Mouse (Mus musculus) brain, embryonic 14.5 days (tissue): ENCODE data around the gene Cdon. TPM values are rescaled to one million over a fixed set of nuclear protein-coding genes. Genes with fewer than 3 reads are reported as not detected.

Experiments used
- DNase-seq: peaks from one replicate; pipeline ENCODE4 v3.0.0-alpha.2; 2011; ENCODE audit warnings: low read depth
- CTCF ChIP-seq: fragments of 200-500 bp; IDR thresholded peaks from 2 replicates; pipeline ENCODE4 v1.5.1; 2012; ENCODE audit warnings: inconsistent platforms, mild to moderate bottlenecking, moderate library complexity, borderline replicate concordance; ENCODE audit not compliant: insufficient read depth, insufficient read length; ENCODE audit errors: extremely low read depth
- POLR2A ChIP-seq: fragments of 200-500 bp; IDR thresholded peaks from 2 replicates; pipeline ENCODE4 v1.6.1; 2012; ENCODE audit warnings: mild to moderate bottlenecking, inconsistent platforms, borderline replicate concordance; ENCODE audit not compliant: poor library complexity, insufficient read depth, insufficient read length, severe bottlenecking; ENCODE audit errors: extremely low read depth
- polyA plus RNA-seq: library from polyadenylated mRNA; depleted of rRNA; stranded (reverse); fragments of >200 nt; gene quantifications from 2 replicates; pipeline ENCODE4 v1.2.3, GENCODE M21; 2012

The Cdon gene
- polyA plus RNA-seq, 1 experiment: 22.4 TPM

- no peak for TF ChIP-seq POLR2A
- TF ChIP-seq CTCF: no peak
- DNase-seq: peak; percentile 88
Observed at GRCm38 (mm10) chr9:35508234-35508633, 87.3 kb downstream of the Cdon start.

- DNase-seq: no peak
- TF ChIP-seq CTCF (no peak), POLR2A (no peak)
Observed at GRCm38 (mm10) chr9:35513900-35514299, 93.0 kb downstream of the Cdon start.

- no peak for TF ChIP-seq CTCF
- no peak for TF ChIP-seq POLR2A
- no peak for DNase-seq
Observed at GRCm38 (mm10) chr9:35516182-35516581, 95.3 kb downstream of the Cdon start.

GRCm38 (mm10) chr9:35516711-35517110 lies 95.8 kb downstream of the Cdon start:
- TF ChIP-seq CTCF (no peak), POLR2A (no peak)
- no peak for DNase-seq

GRCm38 (mm10) chr9:35518169-35518568 lies 97.2 kb downstream of the Cdon start, which contains the start of gene Gm1113:
Gm1113 (minus strand) TSS chr9:35518269.
- TF ChIP-seq POLR2A (no peak), CTCF (no peak)
- DNase-seq: no peak

GRCm38 (mm10) chr9:35520631-35521348 lies 99.9 kb downstream of the Cdon start:
- no peak for DNase-seq

GRCm38 (mm10) chr9:35522241-35522640 lies 101.3 kb downstream of the Cdon start:
- TF ChIP-seq POLR2A: no peak
- TF ChIP-seq CTCF: no peak

More at GRCm38 (mm10) chr9:35520631-35521348, 99.9 kb downstream of the Cdon start:
- TF ChIP-seq CTCF (no peak), POLR2A (no peak)

GRCm38 (mm10) chr9:35522821-35523515 lies 102.0 kb downstream of the Cdon start:
- no peak for TF ChIP-seq POLR2A
- TF ChIP-seq CTCF: no peak
- DNase-seq: peak; percentile 69

More at GRCm38 (mm10) chr9:35522241-35522640, 101.3 kb downstream of the Cdon start:
- no peak for DNase-seq

GRCm38 (mm10) chr9:35523541-35523940 lies 102.6 kb downstream of the Cdon start:
- TF ChIP-seq POLR2A (no peak), CTCF (no peak)
- DNase-seq: peak; percentile 95

GRCm38 (mm10) chr9:35523941-35524411 lies 103.0 kb downstream of the Cdon start:
- DNase-seq: peak; percentile 88
- TF ChIP-seq CTCF (peak; percentile 82), POLR2A (no peak)

GRCm38 (mm10) chr9:35529141-35529540 lies 108.2 kb downstream of the Cdon start:
- TF ChIP-seq POLR2A (no peak), CTCF (no peak)
- DNase-seq: no peak
